Mouse (Mus musculus): ENCODE data around the gene Hpn. TPM values are rescaled to one million over a fixed set of nuclear protein-coding genes. Genes with fewer than 3 reads are reported as not detected.

The Hpn gene
- polyA plus RNA-seq (2012; rRNA removed): 3.8 and 4.1 TPM in 2 replicates

DNA sequence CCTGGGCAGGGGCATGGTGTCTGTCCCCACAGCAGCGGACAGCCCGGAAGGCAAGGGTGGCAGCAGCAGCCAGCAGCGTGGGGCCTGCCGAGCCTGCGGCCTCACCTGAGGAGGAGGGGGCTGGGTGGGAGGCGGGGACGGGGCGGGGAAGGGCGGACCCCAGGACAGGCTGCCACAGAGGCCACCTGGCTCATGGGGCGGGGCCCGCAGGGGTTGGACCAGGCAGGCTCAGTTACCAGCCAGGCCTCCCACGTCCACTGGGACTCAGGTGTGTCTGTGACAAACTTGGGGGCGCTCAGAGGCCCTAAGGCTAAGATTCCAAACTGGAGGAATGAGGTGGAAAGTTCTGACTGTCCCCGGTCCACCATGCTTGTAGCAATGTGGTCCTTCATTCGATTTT is at the start of gene Hpn:
Gene Hpn, minus strand, starts transcription at position 109 of the 400 bp plus-strand sequence.
- DNase-seq (ENCODE audit: low read depth, low spot score): no peak
- 24% methylated on average over 15 of the region's 15 CpGs for WGBS

DNA sequence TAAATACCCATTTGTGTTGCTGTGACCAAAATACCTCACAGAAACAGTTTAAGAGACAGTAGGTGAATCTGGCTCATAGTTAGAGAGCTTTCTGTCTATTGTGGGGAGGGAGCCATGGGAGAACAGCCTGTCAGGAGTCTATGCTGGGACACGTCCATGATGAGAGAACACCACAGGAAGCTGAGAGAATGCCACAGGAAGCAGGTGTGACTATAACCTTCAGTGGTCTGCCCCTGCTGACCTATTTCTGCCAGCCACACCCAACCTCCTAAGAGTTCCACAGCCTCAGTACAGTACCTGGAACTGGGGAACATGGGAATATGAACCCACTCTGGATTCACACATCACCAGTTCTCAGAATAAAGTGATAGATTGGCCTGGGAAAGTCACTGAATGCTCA is 49.7 kb upstream of the Hpn start:
- 59% methylated on average over 1 of the region's 1 CpGs for WGBS
- no peak for DNase-seq (ENCODE audit: low read depth, low spot score)

GRCm38 (mm10) chr7:31163666-31164577 is 48.8 kb upstream of the Hpn start:
- 61% methylated on average over 3 of the region's 3 CpGs for WGBS
- DNase-seq (ENCODE audit: low read depth, low spot score): no peak

- WGBS: 69% methylated on average over 11 of the region's 11 CpGs
- no peak for DNase-seq (ENCODE audit: low read depth, low spot score)
These were observed 47.2 kb upstream of the Hpn start for GRCm38 (mm10) chr7:31162324-31162723.

GRCm38 (mm10) chr7:31161831-31162230 is 46.7 kb upstream of the Hpn start:
- WGBS: 66% methylated on average over 3 of the region's 3 CpGs
- no peak for DNase-seq (ENCODE audit: low read depth, low spot score)

DNA sequence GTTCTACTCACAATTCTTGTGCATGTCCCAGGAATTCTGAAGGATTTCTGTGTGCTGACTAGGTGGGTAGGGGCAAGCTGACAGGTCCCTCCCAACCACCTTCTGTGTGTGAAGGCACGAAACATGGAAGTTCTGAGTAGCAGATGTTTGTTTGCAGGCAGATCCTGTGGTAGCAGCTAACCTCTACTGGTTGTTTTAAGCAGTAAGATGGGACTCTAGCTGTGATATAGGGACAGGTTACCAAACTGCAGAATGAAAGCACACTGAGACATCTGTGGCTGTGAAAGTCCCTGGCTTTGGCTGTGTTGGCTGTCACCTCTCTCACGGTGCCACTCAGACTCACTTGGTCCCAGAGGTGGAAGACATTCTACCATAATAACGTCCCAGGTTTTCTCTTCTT is 46.2 kb upstream of the Hpn start:
- 73% methylated on average over 3 of the region's 3 CpGs for WGBS
- no peak for DNase-seq (ENCODE audit: low read depth, low spot score)

- DNase-seq (ENCODE audit: low read depth, low spot score): no peak
- WGBS: 77% methylated on average over 5 of the region's 5 CpGs
These were observed 45.7 kb upstream of the Hpn start for GRCm38 (mm10) chr7:31160763-31161162.

DNA sequence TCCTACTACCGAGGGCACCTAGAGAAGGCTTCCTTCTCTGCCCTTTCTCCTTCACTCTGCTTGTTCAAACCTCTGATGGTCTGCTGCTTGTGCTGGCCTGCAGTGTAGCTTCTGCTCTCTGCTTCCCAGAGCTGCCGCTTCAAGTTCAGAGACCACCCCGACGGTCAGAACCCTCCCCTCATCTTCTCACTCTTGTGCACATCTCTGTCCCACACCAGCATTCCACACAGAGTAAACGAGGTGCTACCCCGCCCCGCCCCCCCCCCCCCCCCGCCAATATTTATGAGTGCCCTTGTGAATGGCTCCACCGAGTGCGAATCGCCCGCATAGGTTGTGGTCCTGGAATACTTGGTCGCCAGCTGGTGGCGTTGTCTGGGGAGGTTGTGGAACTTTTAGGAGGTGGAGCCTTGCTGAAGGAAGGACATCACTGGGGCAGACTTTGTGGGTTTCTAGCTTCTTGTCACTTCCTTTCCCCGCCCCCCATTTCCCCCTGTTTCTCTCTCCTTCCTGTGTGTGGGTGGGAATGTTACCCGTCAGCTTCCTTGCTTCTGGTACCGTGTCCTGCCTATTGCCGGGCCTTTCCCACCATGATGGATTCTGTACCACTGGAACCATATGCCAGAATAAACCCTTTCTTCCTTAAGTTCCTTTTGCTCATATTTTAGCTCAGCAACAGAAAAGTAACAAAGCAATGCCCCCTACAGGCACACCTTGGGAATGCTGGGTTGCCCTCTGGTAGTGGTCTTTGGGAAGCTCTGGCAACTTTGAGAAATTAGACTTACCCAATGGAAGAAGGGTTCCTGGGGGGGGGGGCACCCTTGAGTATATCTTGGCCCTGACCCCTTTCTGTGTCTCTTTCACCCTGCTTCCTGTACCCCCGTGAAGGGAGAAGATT is 41.2 kb upstream of the Hpn start:
- no peak for DNase-seq (ENCODE audit: low read depth, low spot score)
- WGBS: 44% methylated on average over 19 of the region's 19 CpGs

DNA sequence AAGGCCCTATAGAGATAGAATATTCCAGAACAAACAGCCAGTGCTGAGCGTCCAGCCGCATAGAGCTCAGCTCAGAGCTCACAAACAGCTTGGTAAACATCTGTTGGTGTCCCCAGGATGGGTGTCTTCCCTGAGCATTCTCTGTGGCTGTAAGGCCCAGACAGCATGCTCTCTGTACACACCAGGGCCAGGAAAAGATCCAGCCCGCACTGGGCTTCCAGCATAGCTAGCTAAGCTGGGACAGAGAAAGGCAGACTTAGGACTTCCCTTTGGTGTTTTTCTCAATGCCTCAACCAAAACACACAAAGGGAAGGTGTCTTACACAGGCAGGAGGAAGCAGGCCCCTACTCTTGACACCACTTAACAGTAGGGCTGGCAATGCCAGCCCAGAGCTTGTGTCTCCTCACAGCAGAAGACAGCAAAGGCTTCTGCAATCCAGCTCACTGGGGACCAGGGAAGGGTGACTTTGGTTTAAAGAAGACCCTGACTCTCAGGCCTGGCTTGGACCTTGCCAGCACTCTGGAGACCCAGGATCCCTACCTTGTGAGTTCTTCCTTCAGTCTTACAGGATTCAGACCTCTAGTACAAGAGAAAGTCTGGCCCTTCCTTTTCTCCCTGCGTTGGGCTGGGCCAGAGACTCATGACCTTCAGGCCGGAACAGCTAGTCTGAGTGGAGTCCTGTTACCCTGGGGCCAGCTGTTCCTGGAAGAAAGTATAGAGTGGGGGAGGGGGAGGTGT is 40.4 kb upstream of the Hpn start, which contains the start of gene Gramd1a:
Gene Gramd1a, minus strand, starts transcription at position 601 of the 738 bp plus-strand sequence.
- WGBS: 57% methylated on average over 5 of the region's 5 CpGs

GRCm38 (mm10) chr7:31153536-31154320 is 38.6 kb upstream of the Hpn start:
- WGBS: 89% methylated on average over 6 of the region's 6 CpGs
- no peak for DNase-seq (ENCODE audit: low read depth, low spot score)

More for the DNA sequence above, 40.4 kb upstream of the Hpn start, which contains the start of gene Gramd1a:
- no peak for DNase-seq (ENCODE audit: low read depth, low spot score)

GRCm38 (mm10) chr7:31151301-31152241 is 36.5 kb upstream of the Hpn start:
- WGBS: 26% methylated on average over 23 of the region's 23 CpGs
- DNase-seq (ENCODE audit: low read depth, low spot score): no peak

GRCm38 (mm10) chr7:31150566-31151300 is 35.6 kb upstream of the Hpn start:
- WGBS: 2% methylated on average over 63 of the region's 63 CpGs
- DNase-seq (ENCODE audit: low read depth, low spot score): no peak

DNA sequence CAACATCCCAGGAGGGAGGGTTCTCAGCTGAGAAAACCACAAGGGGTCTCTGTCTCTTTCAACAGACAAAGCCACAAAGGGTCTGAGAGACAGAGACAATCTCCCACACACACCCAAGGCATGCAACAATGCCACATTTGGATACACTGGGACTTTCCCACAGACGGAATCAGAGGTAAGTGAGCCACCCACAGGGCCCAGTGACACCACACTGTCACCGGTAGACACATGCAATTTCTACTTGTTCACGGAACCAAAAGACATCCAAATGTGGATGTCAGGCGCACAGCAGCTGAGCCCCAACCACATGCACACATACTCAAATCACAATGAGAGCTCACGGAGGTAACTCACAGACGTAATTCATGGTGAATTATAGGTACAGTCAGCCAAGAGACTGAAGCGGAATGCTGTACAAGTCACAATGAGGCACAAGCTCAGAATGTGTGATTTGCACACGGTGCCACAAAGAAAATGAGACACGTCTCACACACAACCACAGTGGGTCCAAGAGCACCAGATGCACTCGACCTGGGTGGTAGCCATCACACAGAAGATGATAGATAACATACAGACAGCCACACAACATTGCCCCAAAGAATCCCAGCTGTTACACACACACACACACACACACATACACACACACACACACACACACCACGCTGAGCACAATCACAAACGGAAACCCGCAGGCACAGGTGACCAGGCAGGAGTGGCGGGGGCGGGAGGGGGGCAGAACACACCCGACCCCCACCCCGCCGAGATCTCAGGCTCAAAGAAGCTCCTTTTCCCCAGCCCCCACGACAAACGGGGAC is 34.9 kb upstream of the Hpn start:
- WGBS: 11% methylated on average over 20 of the region's 20 CpGs
- DNase-seq (ENCODE audit: low read depth, low spot score): no peak

GRCm38 (mm10) chr7:31149271-31149670 is 34.2 kb upstream of the Hpn start:
- 40% methylated on average over 9 of the region's 9 CpGs for WGBS
- DNase-seq (ENCODE audit: low read depth, low spot score): no peak

DNA sequence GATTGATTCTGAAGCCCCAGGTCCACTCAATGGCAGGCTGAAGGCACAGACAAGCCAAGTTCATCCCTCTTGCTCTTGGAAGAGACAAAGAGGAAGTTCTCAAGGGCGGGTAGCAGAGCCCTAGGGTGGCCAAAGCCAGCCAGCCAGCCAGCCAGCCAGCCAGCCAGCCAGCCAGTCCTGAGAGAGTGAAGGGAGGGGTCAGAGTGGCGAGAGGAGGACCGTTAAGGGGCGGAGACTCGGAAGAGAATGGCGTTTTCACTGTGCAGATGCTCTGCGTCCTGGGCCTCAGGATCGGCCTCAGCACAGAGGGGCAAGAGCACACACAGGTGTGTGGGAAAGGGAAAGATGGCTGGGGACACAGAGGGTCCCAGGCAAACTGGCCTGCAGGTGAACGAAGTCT is 33.7 kb upstream of the Hpn start:
- WGBS: 10% methylated on average over 9 of the region's 9 CpGs

DNA sequence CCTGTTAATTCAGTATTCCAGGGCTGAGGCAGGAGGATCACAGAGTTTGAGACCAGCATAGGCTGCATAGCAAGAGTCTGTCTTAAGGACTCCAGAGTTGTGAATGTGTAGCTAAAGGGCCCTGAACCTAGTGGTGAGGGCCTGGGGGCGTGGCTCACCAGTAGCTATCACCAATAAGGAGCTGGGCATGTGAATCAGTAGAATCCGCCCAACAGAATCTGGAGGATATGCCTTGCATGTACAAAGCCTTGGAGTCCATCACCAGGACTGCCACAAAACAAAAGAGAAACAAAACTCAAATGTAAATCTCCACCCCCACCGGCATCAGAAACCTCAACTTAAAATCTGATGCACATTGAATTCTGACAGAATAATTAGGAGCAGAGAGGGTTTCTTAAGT is 33.0 kb upstream of the Hpn start:
- 61% methylated on average over 3 of the region's 3 CpGs for WGBS

More for the DNA sequence above, 33.7 kb upstream of the Hpn start:
- no peak for DNase-seq (ENCODE audit: low read depth, low spot score)

More for the DNA sequence above, 33.0 kb upstream of the Hpn start:
- DNase-seq (ENCODE audit: low read depth, low spot score): no peak

All from large intestine, adult 2 months (tissue).